Mouse (Mus musculus): ENCODE data around the gene Dpt.

DNA sequence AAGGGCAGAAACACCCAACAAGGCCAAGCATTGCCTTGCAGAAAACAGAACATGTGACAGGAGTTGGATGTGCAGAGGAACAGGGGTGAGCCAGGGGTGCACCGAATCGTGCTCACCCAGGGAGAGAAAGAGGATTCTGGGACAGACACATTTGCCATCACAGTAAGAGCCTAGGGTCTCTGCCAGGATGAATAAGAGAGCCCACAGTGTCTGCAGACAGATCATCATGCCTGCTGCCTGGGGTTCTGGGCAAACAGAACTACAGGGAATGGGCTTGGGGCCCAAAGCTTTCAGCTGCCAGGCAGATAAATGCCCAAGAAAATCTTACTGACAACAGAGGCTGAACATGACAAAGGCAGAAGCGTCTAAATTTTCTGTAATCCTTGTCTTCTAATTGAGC is 14.9 kb downstream of the Dpt start:
- TF ChIP-seq POLR2A (IDR thresholded peaks at IDR 0.05; ENCODE audit: low read depth, low read length) (no peak), CTCF (IDR thresholded peaks at IDR 0.05; ENCODE audit: extremely low read depth, insufficient read depth, insufficient read length, insufficient replicate concordance) (no peak)
